Comparison of ENCODE assay signal across 12 mouse cellular contexts in the genomic region with DNA sequence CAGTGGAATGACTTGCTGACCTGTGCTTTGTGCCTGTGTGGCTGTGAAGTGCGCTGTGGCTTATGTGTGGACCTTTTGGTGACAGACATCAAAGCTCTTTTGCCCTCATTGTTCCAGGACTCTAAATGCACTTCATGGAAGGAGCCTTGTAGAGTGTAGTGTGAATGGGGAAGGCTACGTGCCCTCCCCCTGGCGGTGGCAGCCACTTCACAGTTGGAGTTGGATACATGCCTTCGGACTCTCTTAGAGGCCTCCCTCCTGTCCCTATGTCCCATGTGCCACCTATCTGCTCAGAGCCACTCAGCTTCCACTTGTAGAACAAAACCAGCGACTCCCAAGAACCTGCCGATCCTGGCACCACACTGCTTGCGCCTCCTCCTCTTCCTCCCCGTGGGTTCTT. TPM values are rescaled to one million over a fixed set of nuclear protein-coding genes. Genes with fewer than 3 reads are reported as not detected.
DNase-seq lines count a peak whose midpoint lies in the region; ATAC-seq and TF ChIP-seq lines count a peak whose summit lies in the region.
"Had no signal": no experiment of that assay in that cellular context is flagged by ENCODE, and none has a peak within 500 bp of the region (broad histone marks: within the 10 kb centered on the region; RNA-seq: fewer than 3 reads in every experiment).

No protein-coding gene starts in this region.

- H3K4me2 ChIP-seq in stomach, postnatal 0 days (replicated peaks; ENCODE audit: low read depth): no peak overlapping the region
- H3K4me2 ChIP-seq: heart, embryonic 15.5 days; midbrain, embryonic 12.5 days had no signal

- 88% methylated on average over 8 of the region's 8 CpGs for WGBS in heart, embryonic 10.5 days
- whole genome bisulfite sequencing in spleen, adult 2 months: 89% methylated on average over 8 of the region's 8 CpGs
- 83% methylated on average over 8 of the region's 8 CpGs for WGBS in stomach, postnatal 0 days

- no peak overlapping the region for H3K27ac ChIP-seq in heart, embryonic 10.5 days
- H3K27ac ChIP-seq in spleen, adult 2 months (ENCODE audit: insufficient read depth, low read length): 0 out of 2 replicates have a peak overlapping the region, but pooled peaks have one; percentile 5
- H3K27ac ChIP-seq in stomach, postnatal 0 days (replicated peaks): no peak overlapping the region
- H3K27ac ChIP-seq: heart, embryonic 15.5 days; liver, embryonic 14.5 days; midbrain, embryonic 12.5 days had no signal

- DNase-seq in heart, postnatal 4 days: peak; percentile 41
- no peak for DNase-seq in heart, embryonic 10.5 days (ENCODE audit: low spot score)
- no peak for DNase-seq in spleen, adult 2 months (ENCODE audit: low read depth in 1 of 2, low spot score in 2 of 2)
- DNase-seq in spleen, adult 12 weeks (ENCODE audit: low spot score): no peak
- peak; percentile 69 to 78 for DNase-seq in lung, adult 18-20 months
- no peak for DNase-seq in stomach, postnatal 0 days (ENCODE audit: low spot score)
- DNase-seq in thymus, postnatal 14 days: no peak
- DNase-seq: kidney, postnatal 36 days had no signal

- no peaks in the 10 kb centered on the region for H3K9me3 ChIP-seq in heart, embryonic 10.5 days
- H3K9me3 ChIP-seq in stomach, postnatal 0 days (ENCODE audit: control insufficient read depth, low read length): no peaks in the 10 kb centered on the region
- H3K9me3 ChIP-seq: heart, embryonic 15.5 days; midbrain, embryonic 12.5 days had no signal

- TF ChIP-seq CTCF in spleen, adult 2 months (IDR thresholded peaks at IDR 0.05; ENCODE audit: extremely low read depth, insufficient read depth, insufficient read length, insufficient replicate concordance): no peak
- peak; percentile 23; the same call in 1 of the 2 replicates for TF ChIP-seq CTCF in stomach, postnatal 0 days (IDR thresholded peaks at IDR 0.05; ENCODE audit: low read depth)

- H3K9ac ChIP-seq in stomach, postnatal 0 days (ENCODE audit: low read length): no peak overlapping the region
- H3K9ac ChIP-seq: heart, embryonic 15.5 days; liver, embryonic 14.5 days; midbrain, embryonic 12.5 days had no signal

- peaks cover 56% of the 10 kb centered on the region for H3K4me1 ChIP-seq in heart, embryonic 10.5 days
- peaks cover 36% of the 10 kb centered on the region for H3K4me1 ChIP-seq in spleen, adult 2 months (ENCODE audit: control insufficient read depth, insufficient read depth, insufficient read length)
- 0 out of 2 replicates have a peak, but pooled peaks cover 2% of the 10 kb centered on the region for H3K4me1 ChIP-seq in stomach, postnatal 0 days (replicated peaks; ENCODE audit: control insufficient read depth, insufficient read depth)

- no peak for ATAC-seq in stomach, postnatal 0 days (ENCODE audit: low FRiP score, low TSS enrichment)
- ATAC-seq in inflammation-experienced regulatory T-cells, adult 6 months: no peak

- TF ChIP-seq EP300 in stomach, postnatal 0 days (optimal IDR thresholded peaks at IDR 0.05): no peak

- no peak overlapping the region for H3K4me3 ChIP-seq in heart, embryonic 10.5 days
- no peak overlapping the region for H3K4me3 ChIP-seq in spleen, adult 2 months (ENCODE audit: extremely low read depth, insufficient read depth, insufficient read length)
- H3K4me3 ChIP-seq in stomach, postnatal 0 days (ENCODE audit: low read depth, low read length): no peak overlapping the region
- H3K4me3 ChIP-seq: heart, embryonic 15.5 days; midbrain, embryonic 12.5 days had no signal

- no peaks in the 10 kb centered on the region for H3K27me3 ChIP-seq in heart, embryonic 10.5 days (ENCODE audit: insufficient read depth, poor library complexity, severe bottlenecking)
- H3K27me3 ChIP-seq in spleen, adult 2 months (ENCODE audit: control insufficient read depth, insufficient read depth, low read length): no peaks in the 10 kb centered on the region
- no peaks in the 10 kb centered on the region for H3K27me3 ChIP-seq in stomach, postnatal 0 days (ENCODE audit: control insufficient read depth, insufficient read depth, low read length)
- H3K27me3 ChIP-seq: heart, embryonic 15.5 days; midbrain, embryonic 12.5 days had no signal

- no peak for TF ChIP-seq POLR2A in spleen, adult 2 months (IDR thresholded peaks at IDR 0.05; ENCODE audit: low read depth, low read length)

- H3K36me3 ChIP-seq in heart, embryonic 10.5 days: no peaks in the 10 kb centered on the region
- no peaks in the 10 kb centered on the region for H3K36me3 ChIP-seq in spleen, adult 2 months (ENCODE audit: control insufficient read depth, insufficient read depth, low read length)
- no peaks in the 10 kb centered on the region for H3K36me3 ChIP-seq in stomach, postnatal 0 days (ENCODE audit: control insufficient read depth, insufficient read depth, low read length)
- H3K36me3 ChIP-seq: heart, embryonic 15.5 days; midbrain, embryonic 12.5 days had no signal

RNA-seq across cellular contexts. Expression of gene Dnm2, which starts 9.1 kb away (rescaled TPM):
- total RNA-seq in heart, postnatal 4 days (2021): 10 to 100 TPM; 83.9 to 86.7 TPM
- polyA plus RNA-seq in heart, embryonic 10.5 days (2016; fragmentation: Nextera tagmentation; extraction: Ambion mirVana): 81.6 and 92.1 TPM in 2 replicates
- polyA plus RNA-seq in spleen, adult 2 months (2012; rRNA removed): 223 and 245 TPM in 2 replicates
- polyA plus RNA-seq in stomach, postnatal 0 days (2015; fragmentation: Nextera tagmentation; extraction: Ambion mirVana): 76.0 and 78.4 TPM in 2 replicates
- 100 to 1,000 TPM in 1 of 3 experiments, 10 to 100 TPM in 2; 85.4 to 117 (median 97.6) TPM for polyA plus RNA-seq in inflammation-experienced regulatory T-cells, adult 6 months (2017; shearing (Covaris generic))

RNA-seq across cellular contexts. Expression of gene Qtrt1, which starts 22.1 kb away (rescaled TPM):
- total RNA-seq in heart, postnatal 4 days (2021): 10 to 100 TPM; 11.3 to 13.3 TPM
- polyA plus RNA-seq in heart, embryonic 10.5 days (2016; fragmentation: Nextera tagmentation; extraction: Ambion mirVana): 38.9 and 51.3 TPM in 2 replicates
- 38.7 and 63.6 TPM in 2 replicates for polyA plus RNA-seq in spleen, adult 2 months (2012; rRNA removed)
- 27.9 and 30.8 TPM in 2 replicates for polyA plus RNA-seq in stomach, postnatal 0 days (2015; fragmentation: Nextera tagmentation; extraction: Ambion mirVana)
- polyA plus RNA-seq in inflammation-experienced regulatory T-cells, adult 6 months (2017; shearing (Covaris generic)): 10 to 100 TPM; 26.2 to 49.8 (median 39.8) TPM

Comparison
In these comparisons a context has a peak if more than half of its experiments do, and no peak if none do; other contexts are left out.
1. DNase-seq: peak in heart, postnatal 4 days (single experiment) and lung, adult 18-20 months (2 of 2); none in heart, embryonic 10.5 days (single experiment), spleen, adult 2 months (0 of 2), spleen, adult 12 weeks (single experiment), stomach, postnatal 0 days (single experiment) and thymus, postnatal 14 days (single experiment).